Mouse (Mus musculus): ENCODE data around the gene Znhit3. TPM values are rescaled to one million over a fixed set of nuclear protein-coding genes. Genes with fewer than 3 reads are reported as not detected.
"Not testable (repeated sequence)": the region's sequence is repeated elsewhere in the genome, so short reads cannot be mapped to it uniquely, and the experiment has no call there.

Znhit3 gene
- total RNA-seq, 4 experiments from 2014 or later = 30.3 to 33.0 (median 32.5) TPM

GRCm38 (mm10) chr11:84879007-84879771, 37.0 kb downstream of the Znhit3 start:
- no peak for DNase-seq (ENCODE audit: low spot score in 2 of 2)

GRCm38 (mm10) chr11:84876020-84876419, 40.1 kb downstream of the Znhit3 start:
- not testable (repeated sequence) for DNase-seq (ENCODE audit: low spot score in 2 of 2)

DNA sequence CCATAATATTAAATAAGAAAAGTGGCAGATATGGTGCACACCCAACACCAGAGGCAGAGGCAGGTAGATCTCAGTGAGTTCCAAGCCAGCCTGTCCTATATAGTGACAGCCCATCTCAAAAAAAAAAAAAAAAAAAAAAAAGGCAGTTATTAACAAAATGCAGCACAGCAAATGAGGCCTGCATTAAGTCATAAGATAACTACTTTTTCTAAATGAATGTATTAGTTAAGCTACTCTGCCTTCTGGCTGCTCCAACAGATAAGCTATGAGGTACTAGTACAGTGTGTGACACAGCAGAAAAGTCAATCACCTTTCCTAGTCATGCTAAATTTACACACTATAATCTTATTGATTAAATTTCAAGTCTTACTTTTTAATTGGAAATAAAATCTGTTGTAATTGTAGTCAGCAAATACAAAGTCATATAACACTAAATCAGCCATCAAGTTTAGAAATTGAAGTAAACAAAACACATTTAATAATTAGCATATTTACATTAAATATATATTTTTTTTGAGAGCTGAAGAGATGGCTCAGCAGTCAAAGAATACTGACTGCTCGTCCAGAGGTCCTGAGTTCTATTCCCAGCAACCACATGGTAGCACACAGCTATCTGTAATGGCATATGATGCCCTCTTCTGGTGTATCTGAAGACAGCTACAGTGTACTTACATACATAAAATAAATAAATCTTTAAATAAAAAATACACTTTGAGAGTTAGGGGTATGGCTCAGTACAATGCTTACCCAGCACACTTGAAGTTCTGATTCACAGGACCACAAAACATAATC, 42.9 kb downstream of the Znhit3 start:
- DNase-seq (ENCODE audit: low spot score in 2 of 2) = no peak

GRCm38 (mm10) chr11:84871548-84872069, 44.6 kb downstream of the Znhit3 start:
- no peak for DNase-seq (ENCODE audit: low spot score in 2 of 2)

- DNase-seq (ENCODE audit: low spot score in 2 of 2) = no peak
These were observed 45.1 kb downstream of the Znhit3 start for GRCm38 (mm10) chr11:84871046-84871445.

- DNase-seq (ENCODE audit: low spot score in 2 of 2) = peak; percentile 83 to 87
These were observed 45.7 kb downstream of the Znhit3 start, which contains the start of gene Ggnbp2 for GRCm38 (mm10) chr11:84870337-84871043. TSS of gene Ggnbp2 (minus strand) at chr11:84870817.

DNA sequence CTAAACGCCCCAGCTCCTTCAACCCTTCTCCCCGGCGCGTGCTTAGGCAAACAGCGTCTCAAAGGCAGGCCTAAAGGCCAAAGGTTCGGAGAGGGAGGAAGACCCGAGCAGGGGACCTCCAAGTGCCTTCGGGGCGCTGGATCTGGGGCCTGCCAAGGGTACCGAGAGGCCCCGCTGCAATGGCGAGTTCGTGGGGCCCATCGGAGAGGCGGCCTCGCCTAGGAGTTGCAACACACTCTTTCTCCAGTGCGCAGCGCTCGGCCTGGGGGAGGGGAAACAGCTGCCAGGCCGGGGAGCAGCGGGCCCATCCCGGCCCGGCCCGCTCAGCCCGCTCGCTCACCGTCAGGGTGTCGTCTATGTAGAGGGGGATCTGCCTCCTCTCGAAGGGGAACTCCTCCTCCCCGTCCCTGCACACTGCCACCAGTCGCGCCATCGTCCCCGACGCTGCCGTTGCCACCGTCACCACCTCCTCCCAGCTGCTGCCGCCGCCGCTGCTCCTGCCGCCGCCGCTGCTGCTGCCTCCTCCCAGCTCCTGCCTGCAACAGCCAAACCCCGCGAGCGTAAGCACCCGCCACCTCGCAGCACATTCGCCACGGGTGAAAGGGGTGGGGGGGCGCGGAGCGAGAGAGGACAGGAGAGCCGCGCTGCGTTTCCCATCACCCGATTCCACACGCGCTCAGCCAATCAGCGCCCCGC, 46.5 kb downstream of the Znhit3 start:
- DNase-seq (ENCODE audit: low spot score in 2 of 2) = peak; percentile 78 to 95

DNA sequence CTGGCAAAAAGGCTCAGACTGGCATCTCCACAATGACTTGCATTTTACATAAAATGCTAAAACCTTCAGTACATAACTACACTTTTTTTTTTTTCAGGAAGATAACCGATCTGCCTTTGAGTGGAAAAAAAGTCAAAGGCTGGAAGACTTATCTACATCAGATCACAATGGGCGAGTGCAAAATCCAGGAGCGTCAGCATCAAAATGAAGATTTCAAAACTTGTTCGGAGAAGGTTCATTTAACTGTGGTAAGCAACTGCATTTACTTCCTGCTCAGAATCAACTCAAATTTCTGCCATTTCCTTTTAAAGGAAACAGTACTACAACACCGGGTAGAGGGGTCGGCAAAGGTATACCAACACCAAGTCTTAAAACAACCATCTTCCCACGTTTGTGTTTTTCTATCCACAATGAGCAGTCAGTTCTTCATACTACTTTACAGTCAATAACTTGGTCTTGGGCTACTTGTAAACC, 47.3 kb downstream of the Znhit3 start:
- DNase-seq (ENCODE audit: low spot score in 2 of 2) = no peak

GRCm38 (mm10) chr11:84867586-84867985, 48.6 kb downstream of the Znhit3 start:
- no peak for DNase-seq (ENCODE audit: low spot score in 2 of 2)

DNA sequence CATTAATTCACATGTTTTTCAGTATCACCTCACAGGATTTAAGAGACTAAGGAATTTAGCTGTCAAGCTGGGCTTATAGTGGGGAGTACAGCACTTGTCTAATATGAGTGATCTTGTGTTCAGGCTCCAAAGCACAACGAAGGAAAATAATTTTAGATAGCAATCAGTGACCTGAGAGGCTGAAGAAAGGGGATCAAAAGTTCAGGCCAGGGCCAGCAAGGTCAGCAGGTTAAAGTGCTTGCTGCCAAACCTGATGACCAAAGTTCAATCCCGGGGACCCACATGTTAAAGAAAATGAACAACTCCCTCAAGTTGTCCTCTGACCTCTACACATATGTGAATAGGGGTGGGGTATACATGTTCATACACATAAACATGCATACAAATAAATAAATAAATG, 50.9 kb downstream of the Znhit3 start:
- DNase-seq (ENCODE audit: low spot score in 2 of 2) = no peak

Small RNA genes lying within 50 kb of the gene (microRNA-seq; reads per million reads assigned to microRNA genes)
- 0 reads per million in 2 experiments for gene Gm23564

Other genes with a start within 250 kb of the Znhit3 start
- gene Mrm1, start 96.9 kb downstream of the Znhit3 start, total RNA-seq (2022) = 10 to 100 TPM; 14.0 to 18.9 (median 18.2) TPM
- gene Dhrs11, start 87.4 kb downstream of the Znhit3 start, total RNA-seq (2022) = 1 to 10 TPM; 6.8 to 8.5 (median 7.6) TPM
- 100 to 1,000 TPM in 1 of 4 experiments, 10 to 100 TPM in 3; 88.0 to 102 (median 97.7) TPM for gene Ggnbp2, start 45.5 kb downstream of the Znhit3 start, total RNA-seq (2022)
- gene Myo19, start 36.2 kb downstream of the Znhit3 start, total RNA-seq (2022) = 10 to 100 TPM in 3 of 4 experiments, 1 to 10 TPM in 1; 9.5 to 13.9 (median 11.7) TPM
- gene Pigw, start 36.1 kb downstream of the Znhit3 start, total RNA-seq (2022) = 1 to 10 TPM; 6.0 to 8.7 (median 7.6) TPM
- 10 to 100 TPM; 49.2 to 57.6 (median 54.8) TPM for gene Car4, start 41.4 kb upstream of the Znhit3 start, total RNA-seq (2022)
- 100 to 1,000 TPM in 3 of 4 experiments, 10 to 100 TPM in 1; 96.5 to 119 (median 109) TPM for gene Usp32, start 223.8 kb upstream of the Znhit3 start, total RNA-seq (2022)

Data from left cerebral cortex, adult 8-10 months (tissue).